Mouse (Mus musculus) testis, adult 2 months (tissue): Measurements from ENCODE around the gene Gpr83.

ENCODE experiments used
- CTCF ChIP-seq: fragments of 200-500 bp; IDR thresholded peaks from 2 replicates; pipeline ENCODE4 v1.5.1; 2012; ENCODE audit warnings: low read depth, mild to moderate bottlenecking, inconsistent platforms, low read length, moderate library complexity; ENCODE audit not compliant: control insufficient read depth, insufficient read depth, insufficient replicate concordance
- POLR2A ChIP-seq: fragments of 200-500 bp; IDR thresholded peaks from 2 replicates; pipeline ENCODE4 v1.6.1; 2012; ENCODE audit warnings: low read depth, mild to moderate bottlenecking, inconsistent platforms, low read length, moderate library complexity; ENCODE audit not compliant: control insufficient read depth

- no peak for TF ChIP-seq POLR2A
- TF ChIP-seq CTCF: no peak
Observed at GRCm38 (mm10) chr9:14856922-14857654, 2.9 kb upstream of the Gpr83 start.
